Mouse (Mus musculus) lung, postnatal 4 days (tissue): Measurements from ENCODE around the gene Unc119.

Experiments used
- DNase-seq, 2 experiments: peaks; one replicate each; pipeline ENCODE4 v3.0.0; 2021

Gene Unc119

GRCm38 (mm10) chr11:78372610-78373009, 29.3 kb downstream of the Unc119 start:
- DNase-seq: peak in 1 of 2 experiments; percentile 62

- no peak for DNase-seq
These were observed 30.9 kb downstream of the Unc119 start for GRCm38 (mm10) chr11:78374147-78374546.

GRCm38 (mm10) chr11:78377549-78378159, 34.4 kb downstream of the Unc119 start:
- no peak for DNase-seq

GRCm38 (mm10) chr11:78380351-78380750, 37.1 kb downstream of the Unc119 start:
- DNase-seq: no peak

- DNase-seq: no peak
These were observed 37.7 kb downstream of the Unc119 start for GRCm38 (mm10) chr11:78380996-78381395.

GRCm38 (mm10) chr11:78382286-78382685, 39.0 kb downstream of the Unc119 start:
- no peak for DNase-seq

GRCm38 (mm10) chr11:78382701-78383100, 39.4 kb downstream of the Unc119 start:
- no peak for DNase-seq

- no peak for DNase-seq
These were observed 42.5 kb downstream of the Unc119 start for GRCm38 (mm10) chr11:78385776-78386175.

- no peak for DNase-seq
These were observed 43.3 kb downstream of the Unc119 start, which contains the start of gene Foxn1 for GRCm38 (mm10) chr11:78386508-78387043. Gene Foxn1 (minus strand): TSS chr11:78386558.

GRCm38 (mm10) chr11:78392728-78393127, 49.4 kb downstream of the Unc119 start:
- DNase-seq: peak; percentile 71 to 87

GRCm38 (mm10) chr11:78396950-78397349, 53.7 kb downstream of the Unc119 start:
- DNase-seq: peak in 1 of 2 experiments; percentile 36

GRCm38 (mm10) chr11:78397397-78397796, 54.1 kb downstream of the Unc119 start:
- peak; percentile 74 to 85 for DNase-seq

GRCm38 (mm10) chr11:78398212-78398611, 54.9 kb downstream of the Unc119 start:
- DNase-seq: no peak
